Mouse (Mus musculus): ENCODE data around the gene Gm21244.
"Not testable (repeated sequence)": the region's sequence is repeated elsewhere in the genome, so short reads cannot be mapped to it uniquely, and the experiment has no call there.

Gm21244 gene

GRCm38 (mm10) chrY:7169193-7169592, at the start of gene Gm21244:
Gm21244 (minus strand) TSS chrY:7169293.
- not testable (repeated sequence) for DNase-seq

Data from thymus, adult 18-20 months (tissue).